Mouse (Mus musculus): ENCODE data around the gene Laptm5.

The Laptm5 gene

GRCm38 (mm10) chr4:130978981-130979380 is 66.1 kb downstream of the Laptm5 start:
- DNase-seq (ENCODE audit: extremely low read depth, insufficient read length, low spot score) = no peak

DNA sequence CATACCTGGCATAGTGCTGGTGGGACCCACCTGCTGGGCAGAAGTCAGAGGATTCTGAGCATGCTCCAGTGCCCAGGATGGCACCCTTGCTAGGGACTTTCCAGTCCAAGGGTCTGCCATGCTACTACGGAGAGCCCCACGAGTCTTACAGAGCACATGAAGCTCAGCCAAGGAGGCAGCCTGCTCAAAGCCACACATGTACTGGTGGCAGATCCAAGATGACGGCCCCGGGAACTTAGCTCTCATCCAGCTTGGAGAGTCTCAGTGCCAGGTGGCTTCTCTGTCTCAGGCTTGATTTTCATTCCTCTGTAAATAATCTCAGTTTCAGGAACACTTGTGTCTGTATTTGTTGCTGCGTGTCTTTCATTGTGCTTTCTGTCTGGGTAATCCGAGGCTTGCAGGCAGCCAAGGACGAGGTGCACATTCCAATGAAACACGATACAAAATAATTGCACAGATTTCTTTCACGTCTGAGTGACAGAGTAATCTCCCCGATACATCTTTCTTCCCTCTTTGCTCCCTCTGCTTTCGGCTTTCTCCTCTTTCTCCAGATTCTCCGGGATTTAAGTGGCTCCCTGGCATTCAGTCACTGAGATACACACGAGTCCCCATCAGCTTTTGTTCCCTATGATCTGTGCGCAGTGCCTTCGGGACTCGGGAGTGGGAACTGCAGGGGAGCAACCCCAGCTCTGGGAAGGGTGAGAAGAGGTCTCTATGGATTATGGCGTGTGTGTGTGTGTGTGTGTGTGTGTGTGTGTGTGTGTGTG is 71.7 kb downstream of the Laptm5 start:
- no peak for DNase-seq (ENCODE audit: extremely low read depth, insufficient read length, low spot score)
